22 mouse cellular contexts compared by ENCODE assay signal in genomic region chr1:159415656-159416055, GRCm38 (mm10).
DNase-seq lines count a peak whose midpoint lies in the region; ATAC-seq and TF ChIP-seq lines count a peak whose summit lies in the region.
"Had no signal": no experiment of that assay in that cellular context is flagged by ENCODE, and none has a peak within 500 bp of the region (broad histone marks: within the 10 kb centered on the region; RNA-seq: fewer than 3 reads in every experiment).

No protein-coding gene starts in this region.

- TF ChIP-seq CTCF in gastrocnemius, adult 2 months (IDR thresholded peaks at IDR 0.05) = no peak
- TF ChIP-seq CTCF in heart, postnatal 0 days (IDR thresholded peaks at IDR 0.05; ENCODE audit: low read depth) = no peak

- TF ChIP-seq EP300 in heart, postnatal 0 days (IDR thresholded peaks at IDR 0.05; ENCODE audit: low read depth) = no peak

- H3K9ac ChIP-seq in heart, postnatal 0 days (replicated peaks; ENCODE audit: low read depth, low read length) = no peak overlapping the region
- H3K9ac ChIP-seq: embryonic facial prominence, embryonic 15.5 days; liver, embryonic 12.5 days; lung, embryonic 14.5 days; neural tube, embryonic 13.5 days had no signal

- peaks cover 5% of the 10 kb centered on the region; the same call in 1 of the 2 replicates for H3K4me1 ChIP-seq in heart, postnatal 0 days (ENCODE audit: control insufficient read depth, insufficient read depth)
- H3K4me1 ChIP-seq: liver, embryonic 12.5 days had no signal

- peak; percentile 59 for ATAC-seq in heart, postnatal 0 days (ENCODE audit: insufficient read depth, low read depth)
- ATAC-seq: activated CD4-positive, CD25-positive, alpha-beta regulatory T cell, adult 4 months; hindbrain, postnatal 0 days; liver, embryonic 12.5 days; Patski had no signal

- H3K4me2 ChIP-seq in heart, postnatal 0 days (ENCODE audit: low read depth, low read length) = no peak overlapping the region
- H3K4me2 ChIP-seq: embryonic facial prominence, embryonic 15.5 days; liver, embryonic 12.5 days; lung, embryonic 14.5 days; neural tube, embryonic 13.5 days had no signal

- 25% methylated on average over 3 of the region's 3 CpGs for WGBS in heart, postnatal 0 days

- intact Hi-C loops in gastrocnemius, adult 2 months (cut with DNase I) = no loop called here
- intact Hi-C loops in gastrocnemius, postnatal 14 days (cut with DNase I; ENCODE audit: low total_unique reads) = no loop called here
- intact Hi-C loops in left cerebral cortex, postnatal 4 days (cut with DNase I) = no loop called here

- no peaks in the 10 kb centered on the region for H3K27me3 ChIP-seq in heart, postnatal 0 days (ENCODE audit: control insufficient read depth, insufficient read depth, low read length)
- H3K27me3 ChIP-seq: embryonic facial prominence, embryonic 15.5 days; liver, embryonic 12.5 days; neural tube, embryonic 13.5 days had no signal

- DNase-seq in gastrocnemius, adult 2 months = peak; percentile 73
- no peak for DNase-seq in gastrocnemius, postnatal 4 days (ENCODE audit: low spot score in 2 of 2)
- DNase-seq in NIH3T3 (ENCODE audit: low read depth) = peak; percentile 65
- DNase-seq in gastrocnemius, postnatal 14 days = peak; percentile 20
- peak; percentile 39 for DNase-seq in heart, postnatal 0 days (ENCODE audit: low spot score)
- DNase-seq in layer of hippocampus, adult 18-20 months (ENCODE audit: low spot score in 2 of 2) = no peak
- no peak for DNase-seq in left cerebral cortex, postnatal 4 days
- no peak for DNase-seq in ovary, postnatal 10 days (ENCODE audit: low spot score)
- DNase-seq: adrenal gland, postnatal 25 days; cerebellum, adult 8-10 months; kidney, adult 11 months; lung, embryonic 14.5 days; right cerebral cortex, postnatal 25 days; thymus, postnatal 14 days had no signal

- no peaks in the 10 kb centered on the region for H3K9me3 ChIP-seq in heart, postnatal 0 days (replicated peaks; ENCODE audit: control insufficient read depth, low read length)
- H3K9me3 ChIP-seq: embryonic facial prominence, embryonic 15.5 days; limb, embryonic 10.5 days; liver, embryonic 12.5 days; neural tube, embryonic 13.5 days had no signal

- peak overlapping the region; percentile 70; the same call in 1 of the 2 replicates for H3K27ac ChIP-seq in gastrocnemius, adult 2 months
- no peak overlapping the region for H3K27ac ChIP-seq in heart, postnatal 0 days (ENCODE audit: low read depth)
- H3K27ac ChIP-seq: embryonic facial prominence, embryonic 15.5 days; hindbrain, postnatal 0 days; kidney, postnatal 0 days; limb, embryonic 10.5 days; liver, embryonic 12.5 days; neural tube, embryonic 13.5 days had no signal

- H3K4me3 ChIP-seq in gastrocnemius, adult 2 months = no peak overlapping the region
- no peak overlapping the region for H3K4me3 ChIP-seq in heart, postnatal 0 days (ENCODE audit: low read depth, low read length)
- H3K4me3 ChIP-seq: embryonic facial prominence, embryonic 15.5 days; limb, embryonic 10.5 days; liver, embryonic 12.5 days; neural tube, embryonic 13.5 days had no signal

- no peaks in the 10 kb centered on the region for H3K36me3 ChIP-seq in heart, postnatal 0 days (replicated peaks; ENCODE audit: control insufficient read depth, insufficient read depth, low read length)
- H3K36me3 ChIP-seq: embryonic facial prominence, embryonic 15.5 days; limb, embryonic 10.5 days; liver, embryonic 12.5 days; neural tube, embryonic 13.5 days had no signal

Comparison
In these comparisons a context has a peak if more than half of its experiments do, and no peak if none do; other contexts are left out.
1. DNase-seq: peak in gastrocnemius, adult 2 months (single experiment), NIH3T3 (single experiment), gastrocnemius, postnatal 14 days (single experiment) and heart, postnatal 0 days (single experiment); none in gastrocnemius, postnatal 4 days (0 of 2), layer of hippocampus, adult 18-20 months (0 of 2), left cerebral cortex, postnatal 4 days (single experiment) and ovary, postnatal 10 days (single experiment).